Mouse (Mus musculus) lung, postnatal 14 days (tissue): Measurements from ENCODE around the gene C1qa.

Experiments
- DNase-seq: peaks from one replicate; pipeline ENCODE4 v3.0.0; 2021

C1qa gene

DNA sequence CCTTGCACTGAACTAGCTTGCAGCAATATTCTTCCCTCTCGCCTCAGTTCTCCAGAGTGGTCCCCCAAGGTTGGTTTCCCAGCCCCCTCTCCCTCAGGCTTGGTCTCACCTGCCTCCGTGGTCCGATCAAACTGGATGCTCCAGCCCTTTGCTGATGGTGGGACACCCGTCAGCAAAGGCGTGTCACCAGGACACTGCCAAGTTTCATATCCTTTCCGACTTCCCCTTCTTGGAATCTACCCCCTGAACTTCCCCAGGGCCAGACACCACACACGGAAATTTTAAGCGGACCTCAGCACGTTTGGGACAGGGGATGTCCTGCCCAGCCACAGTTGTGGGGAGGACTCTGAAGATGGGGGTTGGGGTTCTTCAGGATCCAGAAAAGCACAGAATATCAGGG lies at the start of gene C1qa:
Gene C1qa (minus strand): TSS at position 167 of the 400 bp plus-strand sequence.
- no peak for DNase-seq

GRCm38 (mm10) chr4:136945397-136945796 lies 46.8 kb upstream of the C1qa start:
- no peak for DNase-seq

- no peak for DNase-seq
These were observed 46.2 kb upstream of the C1qa start for GRCm38 (mm10) chr4:136944558-136945350.

GRCm38 (mm10) chr4:136943175-136943574 lies 44.6 kb upstream of the C1qa start:
- no peak for DNase-seq

GRCm38 (mm10) chr4:136942761-136943160 lies 44.2 kb upstream of the C1qa start:
- DNase-seq, result peak; percentile 37

GRCm38 (mm10) chr4:136937935-136938334 lies 39.3 kb upstream of the C1qa start:
- DNase-seq, result no peak

DNA sequence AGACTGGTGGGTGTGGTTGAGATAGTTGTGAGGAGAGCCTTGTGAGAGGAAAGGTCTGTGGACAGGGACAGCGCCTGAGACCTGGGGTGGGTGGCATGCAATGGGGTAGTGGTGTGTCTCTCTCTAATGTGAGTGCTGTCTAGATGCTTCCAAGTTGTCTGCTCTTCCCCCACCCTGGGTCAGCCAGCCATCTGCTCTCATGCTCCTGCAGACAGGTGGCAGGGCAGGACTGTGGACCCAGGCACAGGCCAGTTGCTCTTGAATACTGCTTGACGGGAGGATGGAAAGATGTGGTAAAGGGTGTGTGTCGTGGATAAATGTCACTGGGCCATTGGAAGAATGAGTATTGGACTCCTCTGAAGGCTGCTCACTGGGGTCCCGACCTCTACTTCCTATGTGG lies 38.7 kb upstream of the C1qa start:
- DNase-seq, result no peak

GRCm38 (mm10) chr4:136934746-136935613 lies 36.4 kb upstream of the C1qa start:
- peak; percentile 13 for DNase-seq

GRCm38 (mm10) chr4:136930474-136930873 lies 31.9 kb upstream of the C1qa start:
- no peak for DNase-seq

DNA sequence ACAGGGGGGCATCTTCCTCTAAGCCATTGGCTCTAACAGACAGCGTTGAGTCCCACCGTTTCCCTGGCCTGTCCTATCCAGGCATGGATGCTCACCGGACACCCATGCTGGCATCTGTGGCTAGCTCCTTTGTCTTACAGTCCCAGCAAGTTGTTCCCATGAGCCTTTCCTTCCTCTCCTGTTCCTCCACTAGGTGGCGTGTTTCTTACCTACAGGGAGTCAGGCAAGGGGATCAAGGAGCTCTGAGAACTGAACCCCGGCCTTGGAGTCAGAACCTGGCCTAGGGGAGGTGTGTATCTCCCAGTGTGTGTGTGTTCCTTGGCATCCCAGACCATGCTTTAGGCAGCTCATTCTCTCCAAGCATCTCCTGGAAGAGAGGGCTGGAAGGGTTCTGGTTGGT lies 30.3 kb upstream of the C1qa start:
- DNase-seq, result peak; percentile 35

DNA sequence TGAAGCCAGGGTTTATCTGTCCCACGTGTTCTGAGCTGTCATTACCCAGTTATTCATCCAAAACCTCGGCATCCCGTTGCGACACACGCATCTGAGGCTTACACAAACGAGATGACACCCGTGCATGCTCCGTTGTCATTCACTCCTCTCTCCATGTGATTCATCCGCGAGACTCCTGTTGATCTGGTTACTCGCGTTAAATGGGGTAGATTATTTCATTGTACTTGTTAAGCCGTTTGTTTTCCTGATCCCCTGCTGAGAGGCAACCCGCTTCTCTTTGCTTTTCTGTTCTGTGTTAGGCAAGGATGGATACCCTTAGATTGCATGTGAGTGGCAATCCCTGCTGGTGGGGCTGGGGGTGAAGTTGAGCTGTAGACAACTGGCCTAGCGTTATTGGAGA lies 27.2 kb upstream of the C1qa start:
- no peak for DNase-seq

DNA sequence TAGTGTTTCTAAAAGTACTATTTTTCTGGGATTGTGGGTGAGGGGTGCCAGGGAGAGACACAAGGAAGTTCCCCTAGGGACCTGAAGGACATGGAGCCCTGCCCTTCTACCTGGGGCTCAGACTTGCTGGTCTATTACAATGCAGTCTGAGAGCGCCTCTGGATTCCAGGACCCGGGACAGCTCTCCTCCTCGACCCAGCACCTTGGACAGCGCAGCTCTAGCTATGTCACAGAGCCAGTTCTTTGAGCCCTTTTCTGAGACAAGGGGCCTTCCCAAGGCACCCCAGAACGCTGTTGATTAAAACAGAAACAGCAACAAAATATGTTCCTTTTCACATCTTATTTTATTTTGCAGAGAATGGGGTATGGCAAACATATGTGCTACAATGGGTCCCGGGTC lies 25.9 kb upstream of the C1qa start:
- peak; percentile 81 for DNase-seq

GRCm38 (mm10) chr4:136919526-136919925 lies 20.9 kb upstream of the C1qa start:
- DNase-seq, result no peak

DNA sequence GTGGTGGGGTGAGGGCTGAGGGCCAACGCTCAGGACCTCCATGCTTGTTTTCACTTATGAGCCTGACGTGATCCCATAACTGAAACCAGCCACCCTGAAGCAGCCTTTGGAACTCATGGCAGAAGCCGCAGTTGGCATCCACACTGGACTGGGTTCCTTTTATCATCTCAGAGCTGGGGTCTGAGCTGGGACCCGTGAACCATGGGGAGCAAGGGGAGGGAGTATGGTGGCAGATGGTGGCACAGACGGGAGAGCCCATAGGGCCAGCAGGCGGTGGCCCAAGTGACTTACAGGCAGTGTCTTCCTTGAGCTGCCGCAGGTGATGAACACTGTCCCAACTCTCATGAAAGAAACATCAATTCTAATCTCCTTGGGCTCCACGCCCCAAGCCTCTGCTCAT lies 20.2 kb upstream of the C1qa start:
- DNase-seq, result no peak

DNA sequence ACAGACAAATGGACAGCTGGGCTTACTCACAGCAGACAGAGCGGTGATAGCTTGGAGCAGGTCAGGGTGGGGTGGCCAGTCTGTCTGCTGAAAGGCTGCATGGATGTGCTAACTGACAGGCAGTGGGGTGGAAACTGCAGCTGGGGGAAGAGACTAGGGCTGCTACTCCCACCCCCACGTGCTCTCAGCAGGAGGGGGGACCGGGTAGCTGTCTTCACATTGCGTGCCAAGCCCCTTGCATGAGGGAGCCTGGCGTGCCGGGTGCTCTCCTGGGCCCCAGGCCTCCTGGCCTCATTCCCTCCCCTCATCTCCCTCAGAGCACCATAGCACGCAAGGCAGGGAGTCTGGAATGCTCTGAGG lies 18.5 kb upstream of the C1qa start:
- no peak for DNase-seq

- DNase-seq, result no peak
These were observed 18.0 kb upstream of the C1qa start for GRCm38 (mm10) chr4:136916359-136917164.

DNA sequence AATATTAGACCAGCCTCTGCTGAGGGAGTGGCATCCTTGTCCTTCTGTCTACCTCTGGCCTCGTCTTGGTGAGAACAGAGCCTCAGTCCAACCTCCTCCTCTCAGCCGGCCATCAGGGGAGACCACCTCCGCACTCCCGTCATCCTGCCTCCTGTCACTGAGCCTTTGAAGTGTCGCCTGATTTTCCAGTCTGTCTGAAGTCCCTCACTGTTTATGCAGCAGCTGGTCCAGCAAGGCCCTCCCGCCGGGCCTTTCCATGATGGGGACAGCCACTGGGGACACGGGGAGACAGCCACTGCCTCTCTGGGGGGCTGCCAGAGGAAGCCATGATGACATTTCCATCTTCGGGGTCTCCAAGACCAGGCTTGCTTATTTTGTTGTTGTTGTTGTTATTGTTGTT lies 14.2 kb upstream of the C1qa start:
- DNase-seq, result no peak

DNA sequence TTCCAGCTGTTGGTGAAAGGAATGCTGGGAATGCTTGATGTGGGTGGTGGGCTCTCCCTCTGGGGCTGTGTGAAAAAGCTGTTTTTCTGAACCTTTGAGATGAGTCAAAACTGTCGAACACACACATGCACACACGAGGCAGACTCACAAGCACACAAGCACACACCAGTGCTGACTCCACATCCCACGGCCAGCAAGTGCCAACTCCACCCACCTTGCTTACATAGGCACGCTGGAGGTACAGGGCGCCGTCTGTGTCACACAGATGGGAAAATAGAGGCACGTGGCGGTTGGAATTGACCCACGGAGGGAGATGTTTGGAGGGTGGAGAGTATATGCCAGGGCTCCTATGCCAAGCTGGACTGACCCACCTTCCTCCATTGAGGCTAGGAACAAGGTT lies 13.2 kb upstream of the C1qa start:
- DNase-seq, result no peak

DNA sequence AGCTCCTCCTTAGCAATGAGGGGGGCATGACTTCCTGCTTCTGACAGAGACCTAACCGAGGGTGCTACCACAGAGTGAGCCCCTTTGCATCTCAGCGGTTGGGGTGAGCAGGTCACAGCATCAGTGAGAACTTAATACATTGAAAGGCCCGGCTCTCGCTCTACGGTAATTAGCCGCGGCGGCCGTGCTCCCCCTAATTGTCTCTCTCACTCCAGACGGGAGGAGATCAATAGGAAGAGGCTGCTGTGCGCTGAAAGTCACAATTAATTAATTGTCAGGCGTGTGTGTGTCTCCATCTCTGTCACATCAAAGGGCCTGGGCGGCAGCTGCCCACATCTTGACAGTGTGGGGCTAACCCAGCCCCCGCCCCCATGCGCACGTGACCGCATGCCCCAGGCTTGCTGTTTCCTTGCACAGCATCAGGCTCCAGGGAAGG lies 12.6 kb upstream of the C1qa start:
- DNase-seq, result no peak

DNA sequence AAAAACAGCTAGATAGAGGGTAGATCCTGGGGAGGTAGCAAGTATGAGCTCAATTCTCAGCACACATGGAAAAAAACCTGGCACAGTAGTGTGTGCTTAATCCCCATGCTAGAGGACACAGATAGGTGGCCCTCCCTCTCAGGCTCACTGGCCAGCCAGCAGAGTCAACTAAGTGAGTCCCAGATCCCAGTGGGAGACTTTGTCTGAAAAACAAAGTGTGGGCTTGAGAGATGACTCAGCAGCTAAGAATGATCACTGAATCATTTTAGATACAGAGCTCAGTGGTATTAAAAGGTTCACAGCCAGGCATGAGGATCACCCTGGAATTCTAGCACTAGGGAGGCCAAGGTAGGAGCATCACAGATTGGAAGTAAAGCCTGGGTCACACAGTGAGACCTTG lies 9.2 kb upstream of the C1qa start:
- DNase-seq, result no peak

DNA sequence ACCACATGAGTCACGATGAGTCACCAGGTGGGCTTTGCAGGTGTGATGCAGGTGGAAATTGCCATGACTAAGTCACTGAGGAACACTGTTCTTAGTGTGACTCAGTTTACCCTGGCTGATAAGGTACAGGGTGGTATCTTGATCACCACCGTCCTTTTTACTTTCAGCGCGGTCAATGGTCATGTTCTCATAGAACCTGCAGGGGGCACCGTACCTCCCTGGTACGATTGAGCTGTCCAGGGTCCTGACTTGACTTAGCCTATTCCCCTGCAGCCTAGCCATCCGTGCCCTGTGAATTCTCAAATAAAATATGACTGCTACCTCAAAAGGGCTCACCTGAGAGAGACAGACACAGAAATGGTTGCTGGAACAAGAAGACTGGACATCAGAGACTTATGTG lies 8.4 kb upstream of the C1qa start:
- peak; percentile 73 for DNase-seq

GRCm38 (mm10) chr4:136904767-136905539 lies 6.3 kb upstream of the C1qa start:
- DNase-seq, result no peak

- no peak for DNase-seq
These were observed 551 bp upstream of the C1qa start for GRCm38 (mm10) chr4:136899154-136899553.
